Mouse (Mus musculus): ENCODE results near the gene Glrp1.

GRCm38 (mm10) chr1:88492415-88492814, 17.5 kb downstream of the Glrp1 start:
- TF ChIP-seq CTCF (conservative IDR thresholded peaks at IDR 0.05; ENCODE audit: low read length) (no peak), POU5F1 (IDR thresholded peaks at IDR 0.05; ENCODE audit: borderline replicate concordance, low read length) (no peak)
